Mouse (Mus musculus): ENCODE data around the gene Spata9. TPM values are rescaled to one million over a fixed set of nuclear protein-coding genes. Genes with fewer than 3 reads are reported as not detected.

Gene Spata9
- total RNA-seq, 2 experiments from 2014 or later: not detected

DNA sequence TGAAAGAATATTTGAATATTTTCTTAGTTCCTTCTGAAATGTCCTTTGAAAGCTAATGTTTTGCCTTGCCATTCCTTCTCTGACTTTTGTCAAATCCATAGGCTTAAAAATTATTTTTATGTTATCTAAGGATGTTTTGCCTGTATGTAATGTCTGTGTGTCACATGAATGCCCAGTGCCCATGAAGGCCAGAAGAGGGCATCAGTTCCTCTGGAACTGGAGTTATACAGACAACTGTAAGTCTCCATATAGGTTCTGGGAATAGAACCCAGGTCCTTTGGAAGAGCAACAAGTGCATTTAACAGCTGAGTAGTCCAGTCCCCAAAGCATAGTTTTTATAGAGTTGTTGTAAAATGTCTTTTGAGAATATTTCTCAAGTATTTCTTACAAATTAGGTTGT lies 15.0 kb downstream of the Spata9 start:
- intact Hi-C loops (cut with DNase I): no loop called here

DNA sequence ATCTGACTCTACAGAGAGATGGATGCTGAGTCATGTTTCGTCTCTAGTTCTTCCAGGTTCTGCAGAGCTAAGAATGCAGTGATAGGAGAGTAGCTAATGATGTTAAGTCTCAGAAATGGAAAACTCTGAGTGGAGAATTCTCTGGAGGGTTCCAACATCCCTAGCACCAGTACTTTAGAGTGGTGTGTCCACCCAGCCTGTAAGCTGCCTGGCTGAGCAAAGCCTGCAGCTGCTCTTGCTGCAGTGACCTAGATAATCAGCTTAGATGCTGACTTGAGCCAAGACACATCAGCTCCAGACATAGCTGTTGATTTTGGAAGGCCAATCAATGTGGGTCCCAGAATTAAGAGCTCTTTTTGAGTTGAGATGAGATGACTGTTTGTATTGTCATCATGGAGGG lies 21.1 kb downstream of the Spata9 start:
- DNase-seq (ENCODE audit: low spot score in 2 of 2): no peak
- intact Hi-C loops (cut with DNase I): no loop called here

More for the DNA sequence above, 15.0 kb downstream of the Spata9 start:
- no peak for DNase-seq (ENCODE audit: low spot score in 2 of 2)

DNA sequence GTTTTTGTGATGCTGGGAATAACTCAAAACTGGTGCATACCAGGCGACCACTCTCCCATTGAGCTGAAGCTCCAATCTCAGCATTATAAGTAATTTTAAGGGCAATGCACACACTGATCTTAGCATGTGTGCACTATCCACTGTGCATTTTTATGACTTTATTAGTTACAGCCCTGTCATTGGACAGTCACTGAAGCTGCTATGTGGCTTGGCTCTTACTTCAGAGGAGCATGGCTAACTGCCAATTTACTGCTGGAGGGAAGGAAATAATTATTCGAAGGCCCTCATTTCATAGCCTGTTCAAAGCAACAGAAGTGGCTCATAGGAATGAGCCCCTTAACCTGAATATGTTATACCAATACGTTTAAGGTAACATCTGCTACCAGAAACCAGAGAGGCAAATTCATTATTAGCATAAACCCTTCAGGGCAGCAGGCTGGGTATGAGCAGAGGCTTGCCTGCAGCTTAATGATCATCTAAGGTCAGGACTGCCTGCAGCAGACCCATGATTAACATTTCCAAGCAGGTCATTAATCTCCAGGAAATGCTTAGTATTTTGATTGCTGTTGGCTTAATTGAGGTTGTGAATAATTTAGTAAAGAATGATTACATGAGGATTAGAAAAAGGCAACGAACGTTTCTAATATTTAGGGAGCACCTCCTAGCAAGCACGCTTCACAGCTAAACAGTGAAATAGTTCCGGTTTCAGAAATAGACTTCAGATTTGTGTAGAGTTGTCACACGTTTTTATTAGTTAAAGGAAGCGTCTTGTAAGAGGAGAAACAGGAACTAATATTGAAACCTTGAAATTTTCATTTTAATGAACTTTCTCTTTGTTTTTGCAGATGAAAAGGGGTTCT lies 25.4 kb downstream of the Spata9 start:
- intact Hi-C loops (cut with DNase I): no loop called here
- DNase-seq (ENCODE audit: low spot score in 2 of 2): no peak

DNA sequence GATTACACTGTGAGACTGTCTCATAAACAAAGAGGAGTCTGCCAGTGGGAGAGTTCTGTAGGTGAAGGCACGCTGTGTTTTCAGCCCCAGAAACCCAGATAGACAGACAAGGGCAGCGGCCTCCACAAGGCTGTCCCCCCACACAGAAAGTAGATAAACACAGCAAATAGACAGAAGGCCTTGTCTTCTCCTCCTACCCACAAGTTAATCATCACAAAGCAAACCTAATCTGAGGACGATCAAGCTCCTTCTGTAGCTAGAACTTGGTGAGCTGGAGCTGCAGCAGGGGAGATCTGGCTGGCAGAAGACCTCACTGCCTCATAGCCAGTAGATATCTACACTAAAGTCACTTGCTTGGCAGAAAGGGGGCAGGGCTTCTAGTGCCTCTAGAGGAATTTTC lies 36.3 kb downstream of the Spata9 start:
- intact Hi-C loops (cut with DNase I): loop anchor here (5.0 kb wide), 1 partner anchor 621 kb away; no protein-coding TSS in a partner anchor

DNA sequence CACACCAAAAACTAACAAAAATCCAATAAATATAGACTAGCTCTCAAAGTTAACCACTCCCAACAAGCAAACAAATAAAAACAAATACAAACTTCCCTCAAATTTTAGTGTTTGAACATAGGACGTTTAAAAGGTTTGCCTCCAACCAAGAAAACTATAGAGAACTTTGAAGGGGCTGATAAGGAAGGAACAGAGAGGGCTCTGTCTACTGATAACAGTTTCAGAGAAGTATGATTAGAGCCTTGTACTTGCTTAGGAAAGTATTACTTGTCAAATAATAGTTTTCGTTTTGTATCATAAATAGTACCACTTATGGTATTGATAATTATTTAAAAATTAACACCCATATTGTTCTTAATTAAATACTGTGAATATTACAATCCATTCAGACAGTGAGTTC lies 47.6 kb downstream of the Spata9 start:
- DNase-seq (ENCODE audit: low spot score in 2 of 2): no peak
- intact Hi-C loops (cut with DNase I): no loop called here

More for the DNA sequence above, 36.3 kb downstream of the Spata9 start:
- DNase-seq (ENCODE audit: low spot score in 2 of 2): no peak

DNA sequence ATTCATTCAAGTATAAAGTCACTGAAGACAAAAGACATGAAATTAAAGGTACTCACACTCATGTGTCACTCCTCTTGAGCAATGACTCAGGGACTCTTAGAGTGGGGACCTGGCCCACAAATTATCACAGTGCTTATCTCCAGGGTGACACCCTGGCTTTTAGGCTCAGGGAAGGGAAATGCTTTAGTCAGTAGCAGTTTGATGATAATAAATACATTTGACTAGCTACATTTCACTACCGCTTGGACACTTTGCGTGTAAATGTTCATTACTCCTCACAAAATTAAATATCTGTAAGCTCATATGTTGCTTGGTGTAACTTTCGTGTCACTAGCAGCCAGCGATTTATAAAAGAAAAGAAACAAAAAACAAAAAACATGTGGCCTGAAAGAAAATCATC lies 50.5 kb downstream of the Spata9 start:
- intact Hi-C loops (cut with DNase I): no loop called here
- peak in 1 of 2 experiments; percentile 5 for DNase-seq (ENCODE audit: low spot score in 2 of 2)

DNA sequence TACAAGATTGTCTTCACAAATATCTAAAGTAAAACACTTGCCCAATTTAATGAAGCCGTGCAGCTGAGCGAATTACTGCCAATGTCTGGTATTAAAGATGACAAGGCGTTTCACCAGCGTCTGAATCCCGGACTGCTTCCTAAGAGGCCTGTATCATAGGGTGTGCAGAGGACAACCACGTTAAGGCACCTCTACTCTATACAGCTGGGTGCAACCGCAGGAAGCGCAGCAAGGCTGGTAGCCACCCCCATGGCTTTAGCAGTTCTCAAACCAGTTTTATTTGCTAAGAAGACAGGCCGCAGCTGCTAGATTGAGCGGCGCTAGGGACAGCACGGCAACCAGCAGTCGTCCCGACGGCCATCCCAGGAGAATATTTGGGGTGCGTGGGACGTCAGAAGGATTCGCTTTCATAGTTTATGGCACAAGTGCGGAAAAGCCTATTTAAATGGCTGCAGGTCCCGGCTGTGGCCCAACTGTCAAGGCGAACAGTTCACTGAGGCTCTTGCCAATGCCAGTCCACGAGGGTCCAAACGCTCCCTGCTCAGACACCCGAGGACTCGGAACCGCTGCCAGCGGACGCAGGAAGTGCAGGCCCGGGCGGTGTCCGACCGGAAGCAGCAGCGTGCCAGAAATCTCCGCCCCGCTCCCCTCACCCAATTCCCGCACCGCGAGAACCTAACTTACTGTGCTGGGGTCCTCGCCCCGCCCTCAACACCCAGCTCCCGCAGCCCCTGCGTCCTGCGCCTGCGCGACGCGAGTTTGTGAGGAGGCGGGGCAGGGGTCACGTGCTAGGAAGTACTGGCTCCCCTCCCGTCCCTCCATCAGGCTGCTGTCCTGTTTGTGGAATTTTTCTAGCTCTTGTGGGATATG lies 51.3 kb downstream of the Spata9 start, which contains the start of gene Rfesd:
TSS of gene Rfesd (minus strand) at position 746 of the 870 bp plus-strand sequence.
- intact Hi-C loops (cut with DNase I): loop anchor here (1.0 kb wide), 2 partner anchors 75 to 178 kb away; partner anchors contain the start of gene Rhobtb3
- peak; percentile 94 to 95 for DNase-seq (ENCODE audit: low spot score in 2 of 2)

DNA sequence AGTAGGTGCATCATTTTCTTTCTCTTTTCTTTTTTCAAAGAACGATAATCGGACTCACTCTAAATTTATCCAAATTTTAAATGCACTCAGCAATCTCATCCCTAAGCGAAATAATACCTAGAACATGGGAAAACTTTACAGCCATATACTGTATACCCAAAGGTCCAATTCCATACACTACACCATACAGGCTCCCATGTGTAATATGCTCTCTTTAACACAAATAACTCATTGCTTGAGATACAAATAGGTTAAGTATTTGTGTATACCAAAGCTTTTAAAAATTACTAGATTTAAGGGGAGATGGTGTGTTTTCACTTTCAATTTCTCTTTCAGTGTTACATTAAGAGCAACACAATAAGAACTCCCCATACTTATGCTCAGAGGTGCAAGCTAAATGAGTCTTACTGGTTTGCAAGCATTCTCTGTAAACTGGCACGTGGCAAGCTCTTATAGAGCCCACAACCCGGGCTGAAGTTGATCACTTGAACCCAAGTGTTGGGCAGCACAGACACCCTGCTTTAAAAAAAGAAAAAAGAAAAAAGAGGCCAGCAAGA lies 52.0 kb downstream of the Spata9 start:
- intact Hi-C loops (cut with DNase I): loop anchor here (1.0 kb wide), 2 partner anchors 76 to 179 kb away; partner anchors contain the start of gene Rhobtb3
- DNase-seq (ENCODE audit: low spot score in 2 of 2): no peak

DNA sequence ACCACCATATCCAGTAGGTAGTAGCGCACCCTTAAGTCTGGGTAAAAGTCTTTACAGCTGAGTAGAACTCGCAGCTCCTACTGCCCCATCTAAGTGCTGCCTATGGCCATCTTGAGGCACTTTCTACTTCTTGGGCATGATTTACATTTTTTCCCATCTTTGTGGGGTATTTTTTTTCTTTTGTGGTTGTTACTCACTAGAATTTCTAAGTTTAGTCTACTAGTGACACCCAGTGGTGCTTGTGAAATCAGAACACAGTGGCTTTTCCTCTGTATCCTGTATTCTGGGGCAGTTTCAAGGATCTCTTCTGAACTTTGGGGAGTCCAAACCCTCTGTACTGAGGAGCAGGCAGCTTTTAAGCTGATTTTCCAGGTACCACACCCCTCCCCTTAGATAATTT lies 54.8 kb downstream of the Spata9 start:
- intact Hi-C loops (cut with DNase I): loop anchor here (5.0 kb wide), 1 partner anchor 794 kb away; no protein-coding TSS in a partner anchor
- DNase-seq (ENCODE audit: low spot score in 2 of 2): no peak

DNA sequence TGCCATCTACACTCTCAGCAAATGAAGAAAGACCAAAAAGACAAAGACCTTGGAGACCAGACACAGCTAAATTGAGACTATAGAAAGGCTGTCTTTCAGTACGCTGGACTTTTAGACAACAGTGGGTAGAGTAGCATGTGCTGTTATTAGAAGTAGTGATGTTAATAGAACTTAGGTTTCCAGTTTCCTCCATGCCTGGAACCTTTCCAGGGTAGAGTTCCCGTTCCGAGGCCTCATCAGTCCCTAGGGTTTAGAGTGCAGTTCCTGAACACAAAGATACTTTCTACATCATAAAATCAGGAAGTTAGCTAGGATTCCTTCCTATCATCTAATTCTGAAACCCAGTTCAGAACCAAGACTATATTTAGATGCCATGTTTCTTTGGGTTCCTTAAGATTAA lies 57.6 kb downstream of the Spata9 start:
- DNase-seq (ENCODE audit: low spot score in 2 of 2): no peak
- intact Hi-C loops (cut with DNase I): loop anchor here (5.0 kb wide), 1 partner anchor 797 kb away; no protein-coding TSS in a partner anchor

DNA sequence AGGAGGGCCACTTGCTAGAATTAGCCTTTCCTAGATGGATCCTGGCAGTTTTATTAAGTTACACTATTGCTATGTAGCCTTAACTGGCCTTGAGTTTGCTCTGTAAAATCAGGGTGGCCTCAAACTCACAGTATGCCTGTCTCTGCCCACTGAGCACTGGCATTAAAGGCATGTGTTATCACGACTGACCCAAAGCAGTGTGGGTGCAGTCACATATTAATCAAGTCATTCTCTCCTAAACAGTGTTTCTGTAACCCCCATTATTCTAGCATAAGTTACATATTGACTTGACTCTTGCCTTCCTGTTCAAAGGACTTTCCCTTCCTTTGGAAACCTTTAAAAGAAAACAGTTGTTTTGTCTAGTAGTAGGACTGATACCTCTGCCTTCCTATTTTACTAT lies 75.5 kb downstream of the Spata9 start:
- no peak for DNase-seq (ENCODE audit: low spot score in 2 of 2)
- intact Hi-C loops (cut with DNase I): no loop called here

DNA sequence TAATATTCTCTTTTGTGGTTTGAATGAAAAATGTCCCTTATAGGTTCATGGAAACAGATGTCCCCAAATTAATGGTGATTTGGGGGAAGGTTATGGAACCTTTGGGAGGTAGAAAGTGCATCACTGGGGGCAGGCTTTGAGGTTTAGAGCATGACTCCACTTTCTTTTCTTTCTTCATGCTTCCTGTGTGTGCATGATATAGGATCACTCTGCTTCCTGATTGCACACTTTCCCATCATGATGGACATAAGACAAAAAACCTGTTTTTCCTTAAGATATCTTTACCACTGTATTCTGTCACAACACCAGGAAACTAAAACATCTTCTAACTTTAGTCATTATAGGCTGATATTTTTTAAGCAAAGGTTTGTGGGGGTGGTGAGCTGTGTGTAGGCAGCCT lies 78.0 kb downstream of the Spata9 start:
- no peak for DNase-seq (ENCODE audit: low spot score in 2 of 2)
- intact Hi-C loops (cut with DNase I): no loop called here

Other genes with a start within 250 kb of the Spata9 start
- gene Glrx, start 127.3 kb upstream of the Spata9 start, total RNA-seq (2021): 10 to 100 TPM; 54.1 to 54.9 TPM
- gene Rhobtb3, start 23.2 kb upstream of the Spata9 start, total RNA-seq (2021): 10 to 100 TPM; 15.0 to 16.0 TPM
- gene Rfesd, start 51.6 kb downstream of the Spata9 start, total RNA-seq (2021): 10 to 100 TPM; 18.6 to 19.3 TPM
- 1 to 10 TPM; 2.9 to 4.8 TPM for gene Gpr150, start 89.8 kb downstream of the Spata9 start, total RNA-seq (2021)
- 1 to 10 TPM; 4.5 to 5.3 TPM for gene Arsk, start 131.5 kb downstream of the Spata9 start, total RNA-seq (2021)
- gene Ttc37, start 131.6 kb downstream of the Spata9 start, total RNA-seq (2021): 10 to 100 TPM; 16.4 to 24.1 TPM